Mouse (Mus musculus) heart, postnatal 0 days (tissue): ENCODE measurements around the gene Cyp3a13.

Source experiments
- CTCF ChIP-seq: IDR thresholded peaks from 2 replicates; pipeline ENCODE4 v1.5.1; 2016; ENCODE audit warnings: antibody characterized with exemption, control low read depth, low read depth
- EP300 ChIP-seq: IDR thresholded peaks from 2 replicates; pipeline ENCODE4 v1.6.1; 2016; ENCODE audit warnings: antibody characterized with exemption, low read depth

GRCm38 (mm10) chr5:137909564-137910262 lies 11.7 kb downstream of the Cyp3a13 start:
- TF ChIP-seq EP300 (no peak), CTCF (no peak)
